In genomic region chr2:3474861-3475283, GRCm38 (mm10) we compare ENCODE assay signal across 7 mouse cellular contexts. TPM values are rescaled to one million over a fixed set of nuclear protein-coding genes. Genes with fewer than 3 reads are reported as not detected.
DNase-seq lines count a peak whose midpoint lies in the region; ATAC-seq lines count a peak whose summit lies in the region.

Suv39h2 (minus strand) TSS chr2:3475031.

- WGBS in embryonic facial prominence, embryonic 12.5 days, result 1% methylated on average over 41 of the region's 42 CpGs
- WGBS in limb, embryonic 11.5 days, result under 1% methylated on average over 40 of the region's 42 CpGs
- WGBS in midbrain, embryonic 14.5 days, result under 1% methylated on average over 42 of the region's 42 CpGs

- no peaks in the 10 kb centered on the region for H3K9me3 ChIP-seq in embryonic facial prominence, embryonic 12.5 days
- peaks cover 3% of the 10 kb centered on the region; the same call in 1 of the 2 replicates for H3K9me3 ChIP-seq in limb, embryonic 11.5 days (ENCODE audit: control insufficient read depth, low read length)
- no peaks in the 10 kb centered on the region for H3K9me3 ChIP-seq in midbrain, embryonic 14.5 days (ENCODE audit: control insufficient read depth, low read length)

- peak; percentile 99 for DNase-seq in adrenal gland, postnatal 25 days
- DNase-seq in heart, adult 11 months, result peak; percentile 100
- DNase-seq in kidney, adult 18-20 months, result peak; percentile 96
- DNase-seq in limb, embryonic 11.5 days (ENCODE audit: low spot score), result peak; percentile 99
- peak; percentile 98 for DNase-seq in midbrain, embryonic 14.5 days
- peak; percentile 96 to 99 for DNase-seq in spleen, adult 18-20 months

- H3K27me3 ChIP-seq in embryonic facial prominence, embryonic 12.5 days, result no peaks in the 10 kb centered on the region
- H3K27me3 ChIP-seq in limb, embryonic 11.5 days (ENCODE audit: control insufficient read depth, insufficient read depth, low read length), result no peaks in the 10 kb centered on the region
- H3K27me3 ChIP-seq in midbrain, embryonic 14.5 days (ENCODE audit: control insufficient read depth, insufficient read depth, low read length), result no peaks in the 10 kb centered on the region

- H3K36me3 ChIP-seq in embryonic facial prominence, embryonic 12.5 days, result peaks cover 4% of the 10 kb centered on the region; the same call in 1 of the 2 replicates
- H3K36me3 ChIP-seq in limb, embryonic 11.5 days (ENCODE audit: control insufficient read depth, insufficient read depth, low read length), result no peaks in the 10 kb centered on the region; the same call in 1 of the 2 replicates
- H3K36me3 ChIP-seq in midbrain, embryonic 14.5 days (ENCODE audit: control insufficient read depth, insufficient read depth, low read length), result peaks cover 7% of the 10 kb centered on the region; the same call in 1 of the 2 replicates

- peak within 1 kb of the TSS; percentile 90 for H3K4me3 ChIP-seq in embryonic facial prominence, embryonic 12.5 days
- peak within 1 kb of the TSS; percentile 83 for H3K4me3 ChIP-seq in limb, embryonic 11.5 days (ENCODE audit: low read depth, low read length)
- peak within 1 kb of the TSS; percentile 96 for H3K4me3 ChIP-seq in midbrain, embryonic 14.5 days (replicated peaks; ENCODE audit: low read depth, low read length)

- peaks cover 10% of the 10 kb centered on the region for H3K4me1 ChIP-seq in embryonic facial prominence, embryonic 12.5 days
- peaks cover 9% of the 10 kb centered on the region; the same call in 1 of the 2 replicates for H3K4me1 ChIP-seq in limb, embryonic 11.5 days (ENCODE audit: control insufficient read depth, insufficient read depth, low read length)
- H3K4me1 ChIP-seq in midbrain, embryonic 14.5 days (ENCODE audit: control insufficient read depth, insufficient read depth, low read length), result peaks cover 12% of the 10 kb centered on the region; the same call in 1 of the 2 replicates

- peak within 1 kb of the TSS; percentile 95 for H3K27ac ChIP-seq in embryonic facial prominence, embryonic 12.5 days
- peak within 1 kb of the TSS; percentile 90 for H3K27ac ChIP-seq in limb, embryonic 11.5 days (replicated peaks; ENCODE audit: low read depth, low read length)
- H3K27ac ChIP-seq in midbrain, embryonic 14.5 days (replicated peaks; ENCODE audit: low read depth, low read length), result peak within 1 kb of the TSS; percentile 85

- H3K4me2 ChIP-seq in embryonic facial prominence, embryonic 12.5 days (replicated peaks), result peak within 1 kb of the TSS; percentile 68
- peak within 1 kb of the TSS; percentile 68 for H3K4me2 ChIP-seq in limb, embryonic 11.5 days (ENCODE audit: low read depth, severe bottlenecking)
- peak within 1 kb of the TSS; percentile 78 for H3K4me2 ChIP-seq in midbrain, embryonic 14.5 days (ENCODE audit: low read length)

- H3K9ac ChIP-seq in embryonic facial prominence, embryonic 12.5 days, result peak within 1 kb of the TSS; percentile 82
- peak within 1 kb of the TSS; percentile 89 for H3K9ac ChIP-seq in limb, embryonic 11.5 days (ENCODE audit: low read length)
- peak within 1 kb of the TSS; percentile 68 for H3K9ac ChIP-seq in midbrain, embryonic 14.5 days (replicated peaks; ENCODE audit: low read length)

- peak; percentile 98 for ATAC-seq in embryonic facial prominence, embryonic 12.5 days (ENCODE audit: insufficient number of reproducible peaks, insufficient read depth, low FRiP score, low TSS enrichment)
- ATAC-seq in limb, embryonic 11.5 days (ENCODE audit: insufficient number of reproducible peaks, low FRiP score, low TSS enrichment, low read depth), result peak; percentile 96
- ATAC-seq in midbrain, embryonic 14.5 days (ENCODE audit: low FRiP score, low TSS enrichment), result peak; percentile 97

RNA-seq across cellular contexts. Expression of gene Suv39h2, which starts in this region (rescaled TPM):
- total RNA-seq in adrenal gland, postnatal 25 days (2021), result 1.6 and 3.1 TPM in 2 replicates
- polyA plus RNA-seq in embryonic facial prominence, embryonic 12.5 days (2016; fragmentation: Nextera tagmentation; extraction: Ambion mirVana), result 28.5 and 31.2 TPM in 2 replicates
- 46.4 and 49.2 TPM in 2 replicates for polyA plus RNA-seq in limb, embryonic 11.5 days (2014; fragmentation: Nextera tagmentation; extraction: Ambion mirVana)
- 9.3 and 13.4 TPM in 2 replicates for polyA plus RNA-seq in midbrain, embryonic 14.5 days (2014; fragmentation: Nextera tagmentation; extraction: Ambion mirVana)

Comparison
In these comparisons a context has a peak if more than half of its experiments do, and no peak if none do; other contexts are left out.
1. Peak in every context shown above with its lines: DNase-seq, ATAC-seq, H3K4me3 ChIP-seq and H3K27ac ChIP-seq.